Mouse (Mus musculus) thymus, adult 2 months (tissue): ENCODE results near the gene Siglech.

Experiments
- CTCF ChIP-seq: fragments of 200-500 bp; IDR thresholded peaks from 2 replicates; pipeline ENCODE4 v1.5.1; 2012; ENCODE audit warnings: mild to moderate bottlenecking, control low read depth, low read length, moderate library complexity, borderline replicate concordance; ENCODE audit not compliant: control insufficient read depth, poor library complexity, insufficient read depth; ENCODE audit errors: extremely low read depth
- POLR2A ChIP-seq: fragments of 200-500 bp; IDR thresholded peaks from 2 replicates; pipeline ENCODE4 v1.6.1; 2012; ENCODE audit warnings: mild to moderate bottlenecking, low read length, control low read depth, moderate library complexity; ENCODE audit not compliant: control insufficient read depth, poor library complexity, insufficient read depth; ENCODE audit errors: extremely low read depth

DNA sequence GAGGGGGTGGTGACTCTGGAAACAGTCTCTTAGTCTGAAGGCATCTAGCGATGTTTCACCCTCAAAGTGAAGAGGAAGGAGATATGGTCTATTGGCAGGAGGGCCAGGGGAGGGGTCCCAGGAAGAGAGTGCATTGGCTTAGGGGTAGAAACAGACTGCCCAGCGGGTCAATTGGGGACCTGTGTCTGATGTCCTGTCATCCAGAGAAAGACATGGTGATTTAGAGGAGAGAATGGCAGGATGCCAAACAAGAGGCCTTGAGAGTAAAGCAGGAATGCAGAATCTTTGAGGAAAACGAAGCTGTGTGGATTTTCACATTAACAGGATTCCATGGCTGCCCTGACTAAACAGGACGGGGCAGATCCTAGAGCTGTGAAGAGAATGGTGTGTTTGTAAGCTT is 12.0 kb downstream of the Siglech start:
- TF ChIP-seq CTCF (no peak), POLR2A (no peak)
